Mouse (Mus musculus): Measurements from ENCODE around the gene Tmem214. TPM values are rescaled to one million over a fixed set of nuclear protein-coding genes. Genes with fewer than 3 reads are reported as not detected.

The Tmem214 gene
- polyA plus RNA-seq, 1 experiment = 17.0 TPM

DNA sequence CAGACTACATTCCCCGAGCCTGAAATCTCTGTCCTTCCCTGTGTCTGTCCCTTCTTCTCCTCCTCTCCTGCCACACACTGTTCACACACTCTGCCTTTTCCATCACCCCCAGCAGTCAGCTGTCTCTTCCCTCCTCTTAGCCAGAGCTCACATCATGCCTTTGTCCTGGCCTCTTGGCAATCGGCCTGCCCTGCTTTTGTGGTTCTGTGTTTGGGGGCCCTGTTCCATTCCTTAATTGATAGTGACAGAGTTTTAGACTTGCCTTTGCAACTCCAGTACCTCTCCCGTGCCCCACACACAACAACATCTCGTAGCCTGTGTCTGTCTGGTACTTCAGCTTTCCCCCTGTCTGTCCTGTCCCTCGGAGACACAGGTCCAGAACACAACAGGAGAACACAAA lies 44.3 kb downstream of the Tmem214 start:
- H3K4me1 ChIP-seq = peaks cover 85% of the 10 kb centered on the region
- TF ChIP-seq FLI1 (IDR thresholded peaks at IDR 0.05; ENCODE audit: low read length) (no peak), GATA1 (IDR thresholded peaks at IDR 0.05; ENCODE audit: borderline replicate concordance, low read length) (no peak)

DNA sequence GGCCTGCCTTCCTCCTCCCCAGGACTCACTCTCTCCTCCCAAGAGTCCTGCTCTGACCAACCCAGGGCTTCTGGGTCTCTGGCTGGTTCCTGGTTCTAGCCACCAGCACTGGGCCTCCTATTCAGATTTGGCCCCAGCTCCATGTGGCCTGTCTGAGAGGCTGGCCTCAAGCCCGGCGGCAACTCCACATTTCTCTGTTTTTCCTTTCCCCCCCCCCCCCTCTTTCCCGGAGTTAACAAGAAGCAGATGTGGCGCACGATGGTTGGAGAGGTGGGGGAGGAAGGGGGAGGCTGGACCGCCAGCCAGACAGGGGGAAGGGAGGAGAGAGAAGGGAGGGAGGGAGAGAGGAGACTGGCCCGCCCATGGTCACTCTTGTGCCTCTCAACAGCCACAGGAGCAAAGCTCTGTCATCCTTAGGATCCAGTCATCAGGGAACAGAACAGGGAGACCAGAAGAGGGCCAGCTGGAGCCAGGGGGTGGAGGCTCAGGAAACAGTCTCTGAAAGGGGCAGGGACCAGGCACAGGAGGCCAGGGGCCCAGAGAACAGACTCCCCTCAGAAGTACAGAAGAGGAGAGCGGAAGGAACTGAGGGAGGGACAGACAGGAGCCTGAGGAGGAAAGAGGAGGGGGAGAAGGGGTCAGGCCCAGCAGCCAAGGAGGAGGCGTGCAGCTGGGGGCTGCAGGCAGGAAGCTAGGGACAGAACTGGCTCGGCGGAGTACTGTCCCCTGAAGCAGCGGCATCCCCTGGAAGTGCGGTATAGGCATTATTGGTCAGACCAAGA lies 45.4 kb downstream of the Tmem214 start, which contains the start of gene Emilin1:
Gene Emilin1 (plus strand): TSS at position 343 of the 782 bp plus-strand sequence.
- Histone ChIP-seq H3K4me1 (peaks cover 90% of the 10 kb centered on the region), H3K4me3 (replicated peaks) (peak within 1 kb of the TSS; percentile 98), H3K9me3 (no peaks in the 10 kb centered on the region), H3K27me3 (replicated peaks) (no peaks in the 10 kb centered on the region), H3K36me3 (replicated peaks; ENCODE audit: low read length) (peaks cover 32% of the 10 kb centered on the region)
- no peak for TF ChIP-seq FLI1 (IDR thresholded peaks at IDR 0.05; ENCODE audit: low read length)
- no peak for TF ChIP-seq GATA1 (IDR thresholded peaks at IDR 0.05; ENCODE audit: borderline replicate concordance, low read length)

More for the DNA sequence above, 44.3 kb downstream of the Tmem214 start:
- H3K9me3 ChIP-seq = no peaks in the 10 kb centered on the region
- no peaks in the 10 kb centered on the region for H3K27me3 ChIP-seq (replicated peaks)
- H3K36me3 ChIP-seq (replicated peaks; ENCODE audit: low read length) = peaks cover 21% of the 10 kb centered on the region
- peak overlapping the region; percentile 98 for H3K4me3 ChIP-seq (replicated peaks)

DNA sequence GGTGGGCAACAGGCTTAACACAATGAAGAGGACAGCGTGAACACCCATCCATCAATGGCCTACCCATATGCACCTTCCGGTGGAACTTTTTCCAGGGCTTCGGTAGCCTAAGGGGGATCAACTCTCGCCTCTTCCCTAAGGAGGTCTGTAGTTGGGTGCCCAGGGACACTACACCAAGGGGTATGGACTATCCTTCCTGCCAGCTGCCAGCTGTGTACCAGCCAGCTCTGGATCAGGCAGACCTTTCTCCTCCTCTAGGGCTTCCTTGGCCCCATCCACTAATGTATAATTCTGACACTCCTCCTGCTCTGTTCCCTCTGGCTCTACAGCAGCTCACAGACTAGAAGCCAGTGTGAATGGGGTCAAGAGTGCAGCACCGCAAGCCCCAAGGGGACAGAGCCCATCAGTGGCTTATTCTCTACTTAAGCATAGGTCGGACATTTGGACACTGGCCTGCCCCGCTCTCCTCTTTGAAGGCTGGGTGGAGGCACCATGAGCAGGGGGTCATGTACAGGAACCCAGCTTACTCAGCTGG lies 46.4 kb downstream of the Tmem214 start:
- peaks cover 90% of the 10 kb centered on the region for H3K4me1 ChIP-seq
- TF ChIP-seq GATA1 (IDR thresholded peaks at IDR 0.05; ENCODE audit: borderline replicate concordance, low read length) = no peak
- no peak for TF ChIP-seq FLI1 (IDR thresholded peaks at IDR 0.05; ENCODE audit: low read length)
- H3K4me3 ChIP-seq (replicated peaks) = peak overlapping the region; percentile 98
- no peaks in the 10 kb centered on the region for H3K9me3 ChIP-seq
- H3K36me3 ChIP-seq (replicated peaks; ENCODE audit: low read length) = peaks cover 41% of the 10 kb centered on the region
- no peaks in the 10 kb centered on the region for H3K27me3 ChIP-seq (replicated peaks)

DNA sequence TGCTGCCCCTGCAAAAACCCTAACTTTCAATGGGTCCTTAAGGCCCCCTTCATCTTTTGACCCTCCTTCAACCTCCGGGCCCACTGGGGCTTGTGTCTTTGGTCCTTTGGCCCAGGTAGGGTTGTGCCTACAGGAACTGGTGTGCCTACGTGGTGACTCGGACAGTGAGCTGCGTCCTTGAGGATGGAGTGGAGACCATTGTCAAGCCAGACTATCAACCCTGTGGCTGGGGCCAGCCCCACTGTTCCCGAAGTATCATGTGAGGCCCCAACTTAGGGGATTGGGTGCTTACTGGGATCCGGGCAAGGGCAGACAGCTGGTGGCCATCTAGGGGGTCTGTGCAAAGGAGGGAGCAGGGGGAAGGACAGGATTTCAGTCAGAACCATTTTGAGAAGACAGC lies 47.0 kb downstream of the Tmem214 start:
- H3K4me1 ChIP-seq = peaks cover 90% of the 10 kb centered on the region
- TF ChIP-seq FLI1 (IDR thresholded peaks at IDR 0.05; ENCODE audit: low read length) (no peak), GATA1 (IDR thresholded peaks at IDR 0.05; ENCODE audit: borderline replicate concordance, low read length) (no peak)
- H3K4me3 ChIP-seq (replicated peaks) = peak overlapping the region; percentile 98
- no peaks in the 10 kb centered on the region for H3K9me3 ChIP-seq
- H3K36me3 ChIP-seq (replicated peaks; ENCODE audit: low read length) = peaks cover 48% of the 10 kb centered on the region
- no peaks in the 10 kb centered on the region for H3K27me3 ChIP-seq (replicated peaks)

DNA sequence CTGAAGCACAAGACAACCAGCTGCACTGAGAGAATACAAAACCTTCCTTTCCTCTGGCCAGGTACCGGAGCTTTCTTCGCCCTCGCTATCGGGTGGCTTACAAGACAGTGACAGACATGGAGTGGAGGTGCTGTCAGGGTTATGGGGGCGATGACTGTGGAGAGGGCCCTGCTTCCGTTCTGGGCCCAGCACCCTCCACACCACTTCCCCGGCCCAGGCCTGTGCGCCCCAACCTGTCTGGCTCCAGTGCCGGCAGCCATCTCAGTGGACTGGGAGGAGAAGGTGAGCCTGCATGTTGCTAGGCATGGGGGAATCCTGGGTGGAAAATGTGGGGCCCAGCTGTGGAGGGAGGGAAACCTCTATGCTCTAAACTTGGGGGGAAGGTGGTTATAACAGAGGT lies 47.6 kb downstream of the Tmem214 start:
- Histone ChIP-seq H3K27me3 (replicated peaks) (no peaks in the 10 kb centered on the region), H3K4me3 (replicated peaks) (peak overlapping the region; percentile 98), H3K4me1 (peaks cover 90% of the 10 kb centered on the region), H3K9me3 (no peaks in the 10 kb centered on the region), H3K36me3 (replicated peaks; ENCODE audit: low read length) (peaks cover 54% of the 10 kb centered on the region)
- TF ChIP-seq GATA1 (IDR thresholded peaks at IDR 0.05; ENCODE audit: borderline replicate concordance, low read length) = no peak
- TF ChIP-seq FLI1 (IDR thresholded peaks at IDR 0.05; ENCODE audit: low read length) = no peak

DNA sequence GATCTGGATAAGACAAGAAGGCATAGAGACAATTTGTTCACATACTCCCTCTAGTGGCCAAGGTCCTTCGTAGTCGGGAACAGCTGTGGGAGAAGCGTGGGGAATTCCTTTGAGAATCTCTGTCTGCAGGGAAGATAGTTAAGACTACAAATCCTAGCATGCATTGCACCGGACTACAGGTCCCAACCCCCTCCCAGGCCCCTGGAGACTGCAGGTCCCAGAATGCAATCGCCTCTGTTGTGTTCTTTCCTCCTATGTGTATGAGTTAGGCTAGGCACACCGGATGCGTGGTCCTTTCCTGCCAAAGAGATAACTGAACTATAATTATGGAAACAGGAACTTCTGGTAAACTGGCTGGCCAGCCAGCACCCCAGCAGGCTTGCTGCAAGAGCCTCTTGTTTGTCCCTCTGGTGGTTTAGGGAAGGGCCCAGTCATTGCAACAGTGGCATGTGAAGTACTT lies 48.2 kb downstream of the Tmem214 start:
- no peaks in the 10 kb centered on the region for H3K9me3 ChIP-seq
- TF ChIP-seq FLI1 (IDR thresholded peaks at IDR 0.05; ENCODE audit: low read length) = peak; percentile 82; the same call in 1 of the 2 replicates
- peak; percentile 96 for TF ChIP-seq GATA1 (IDR thresholded peaks at IDR 0.05; ENCODE audit: borderline replicate concordance, low read length)
- peaks cover 60% of the 10 kb centered on the region for H3K36me3 ChIP-seq (replicated peaks; ENCODE audit: low read length)
- peak overlapping the region; percentile 98 for H3K4me3 ChIP-seq (replicated peaks)
- H3K4me1 ChIP-seq = peaks cover 90% of the 10 kb centered on the region
- no peaks in the 10 kb centered on the region for H3K27me3 ChIP-seq (replicated peaks)

DNA sequence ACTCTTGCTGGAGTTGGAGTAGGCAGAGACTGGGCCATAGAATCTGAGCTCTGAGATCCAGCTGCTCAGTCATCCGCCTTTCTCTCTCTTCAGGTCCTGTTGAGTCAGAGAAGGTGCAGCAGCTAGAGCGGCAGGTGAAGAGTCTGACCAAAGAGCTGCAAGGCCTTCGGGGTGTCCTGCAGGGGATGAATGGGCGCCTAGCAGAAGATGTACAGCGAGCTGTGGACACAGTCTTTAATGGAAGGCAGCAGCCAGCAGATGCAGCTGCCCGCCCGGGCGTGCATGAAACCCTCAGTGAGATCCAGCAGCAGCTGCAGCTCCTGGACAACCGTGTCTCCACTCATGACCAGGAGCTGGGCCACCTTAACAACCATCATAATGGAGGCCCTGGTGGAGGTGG lies 49.0 kb downstream of the Tmem214 start:
- Histone ChIP-seq H3K27me3 (replicated peaks) (no peaks in the 10 kb centered on the region), H3K4me1 (peaks cover 89% of the 10 kb centered on the region), H3K9me3 (no peaks in the 10 kb centered on the region), H3K36me3 (replicated peaks; ENCODE audit: low read length) (peaks cover 62% of the 10 kb centered on the region), H3K4me3 (replicated peaks) (peak overlapping the region; percentile 98)
- TF ChIP-seq GATA1 (IDR thresholded peaks at IDR 0.05; ENCODE audit: borderline replicate concordance, low read length) (no peak), FLI1 (IDR thresholded peaks at IDR 0.05; ENCODE audit: low read length) (no peak)

DNA sequence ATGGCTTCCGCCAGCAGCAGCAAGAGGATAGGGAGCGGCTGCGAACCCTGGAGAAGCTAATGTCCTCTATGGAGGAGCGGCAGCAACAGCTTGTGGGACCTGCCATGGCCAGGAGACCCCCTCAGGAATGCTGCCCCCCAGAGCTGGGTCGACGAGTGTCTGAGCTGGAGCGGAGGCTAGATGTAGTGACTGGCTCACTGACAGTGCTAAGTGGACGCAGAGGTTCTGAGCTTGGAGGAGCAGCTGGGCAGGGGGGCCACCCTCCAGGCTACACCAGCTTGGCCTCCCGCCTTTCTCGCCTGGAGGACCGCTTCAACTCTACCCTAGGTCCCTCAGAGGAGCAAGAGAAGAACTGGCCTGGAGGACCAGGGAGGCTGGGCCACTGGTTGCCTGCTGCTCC lies 49.5 kb downstream of the Tmem214 start:
- Histone ChIP-seq H3K27me3 (replicated peaks) (no peaks in the 10 kb centered on the region), H3K4me1 (peaks cover 89% of the 10 kb centered on the region), H3K4me3 (replicated peaks) (peak overlapping the region; percentile 98), H3K36me3 (replicated peaks; ENCODE audit: low read length) (peaks cover 62% of the 10 kb centered on the region), H3K9me3 (no peaks in the 10 kb centered on the region)
- TF ChIP-seq FLI1 (IDR thresholded peaks at IDR 0.05; ENCODE audit: low read length) (no peak), GATA1 (IDR thresholded peaks at IDR 0.05; ENCODE audit: borderline replicate concordance, low read length) (no peak)

DNA sequence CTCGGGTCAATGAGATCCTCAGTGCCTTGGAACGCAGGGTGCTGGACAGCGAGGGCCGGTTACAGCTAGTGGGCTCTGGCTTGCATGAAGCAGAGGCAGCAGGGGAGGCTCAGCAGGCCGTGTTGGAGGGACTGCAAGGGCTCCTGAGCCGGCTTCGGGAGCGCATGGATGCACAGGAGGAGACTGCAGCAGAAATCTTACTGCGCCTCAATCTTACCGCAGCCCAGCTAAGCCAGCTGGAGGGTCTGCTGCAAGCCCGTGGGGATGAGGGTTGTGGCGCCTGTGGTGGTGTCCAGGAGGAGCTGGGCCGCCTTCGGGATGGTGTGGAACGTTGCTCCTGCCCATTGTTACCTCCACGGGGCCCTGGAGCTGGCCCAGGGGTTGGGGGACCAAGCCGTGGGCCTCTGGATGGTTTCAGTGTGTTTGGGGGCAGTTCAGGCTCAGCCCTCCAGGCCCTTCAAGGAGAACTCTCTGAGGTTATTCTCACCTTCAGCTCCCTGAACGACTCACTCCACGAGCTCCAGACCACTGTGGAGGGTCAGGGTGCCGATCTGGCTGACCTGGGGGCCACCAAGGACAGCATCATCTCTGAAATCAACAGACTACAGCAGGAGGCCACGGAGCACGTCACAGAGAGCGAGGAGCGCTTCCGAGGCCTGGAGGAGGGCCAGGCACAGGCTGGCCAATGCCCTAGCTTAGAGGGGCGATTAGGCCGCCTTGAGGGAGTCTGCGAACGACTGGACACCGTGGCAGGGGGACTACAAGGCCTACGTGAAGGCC lies 50.3 kb downstream of the Tmem214 start:
- peaks cover 89% of the 10 kb centered on the region for H3K4me1 ChIP-seq
- H3K9me3 ChIP-seq = no peaks in the 10 kb centered on the region
- TF ChIP-seq FLI1 (IDR thresholded peaks at IDR 0.05; ENCODE audit: low read length) (no peak), GATA1 (IDR thresholded peaks at IDR 0.05; ENCODE audit: borderline replicate concordance, low read length) (no peak)
- H3K4me3 ChIP-seq (replicated peaks) = peak overlapping the region; percentile 98
- H3K36me3 ChIP-seq (replicated peaks; ENCODE audit: low read length) = peaks cover 65% of the 10 kb centered on the region
- H3K27me3 ChIP-seq (replicated peaks) = no peaks in the 10 kb centered on the region

All from megakaryocyte, embryonic 14.5 days (primary cell).